Mouse (Mus musculus) bone marrow, adult 2 months (tissue): ENCODE results near the gene Rnase13. TPM values are rescaled to one million over a fixed set of nuclear protein-coding genes. Genes with fewer than 3 reads are reported as not detected.
A peak's percentile ranks its signal among the peaks of the same experiment; 100 is the strongest.

Experiments used
- H3K27ac ChIP-seq: fragments of 200-500 bp; 2 replicates; pipeline ENCODE4 v1.5.1; 2012; ENCODE audit warnings: low read depth, mild to moderate bottlenecking, control low read depth, inconsistent platforms, low read length; ENCODE audit not compliant: control insufficient read depth, poor library complexity, insufficient read depth
- H3K4me1 ChIP-seq: fragments of 200-500 bp; 2 replicates; pipeline ENCODE4 v1.6.1; 2011; ENCODE audit warnings: low read length; ENCODE audit not compliant: control insufficient read depth, insufficient read depth
- H3K4me3 ChIP-seq: fragments of 200-500 bp; replicated peaks from 2 replicates; pipeline ENCODE3; 2011; ENCODE audit warnings: mild to moderate bottlenecking, low read depth, low read length, control low read depth; ENCODE audit not compliant: control insufficient read depth
- CTCF ChIP-seq: fragments of 200-500 bp; IDR thresholded peaks from 2 replicates; pipeline ENCODE4 v1.5.1; 2011; ENCODE audit warnings: low read length, control low read depth; ENCODE audit not compliant: control insufficient read depth, insufficient read depth
- POLR2A ChIP-seq: fragments of 200-500 bp; IDR thresholded peaks from 2 replicates; pipeline ENCODE4 v1.6.1; 2011; ENCODE audit warnings: low read depth, mild to moderate bottlenecking, control low read depth, low read length, borderline replicate concordance; ENCODE audit not compliant: control insufficient read depth
- WGBS: fragments of 180-500 bp; shearing (Covaris S2); methylation state at CpG from one replicate; pipeline ENCODE4 v1.1.7; 2018; 5-methylcytosine and 5-hydroxymethylcytosine counted together
- polyA plus RNA-seq: library from polyadenylated mRNA; stranded (reverse); fragments of >200 nt; gene quantifications from 2 replicates; pipeline ENCODE4 v1.2.4, GENCODE M21; 2011; ENCODE audit warnings: low replicate concordance; ENCODE audit not compliant: missing spikeins, insufficient read depth, insufficient read length

The Rnase13 gene
- polyA plus RNA-seq, 1 experiment = not detected

DNA sequence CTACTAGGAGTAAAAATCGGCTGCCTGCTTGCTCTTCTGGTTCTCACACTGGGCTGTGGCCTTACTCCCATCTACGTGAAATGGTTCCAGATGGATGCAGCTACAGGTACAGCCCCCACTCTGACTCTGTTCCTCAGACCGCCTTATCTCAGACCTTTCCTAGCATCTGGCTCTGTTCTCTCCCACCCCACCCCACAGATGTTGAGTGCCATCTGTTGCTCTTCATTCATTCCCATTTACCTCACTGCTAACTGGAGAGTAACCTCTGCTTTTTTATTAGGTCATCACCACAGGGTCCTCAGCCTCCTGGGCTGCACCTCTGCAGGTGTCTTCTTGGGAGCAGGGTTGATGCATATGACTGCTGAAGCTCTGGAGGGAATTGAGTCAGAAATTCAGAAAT, 28.8 kb downstream of the Rnase13 start:
- Histone ChIP-seq H3K4me1 (no peaks in the 10 kb centered on the region), H3K27ac (no peak overlapping the region), H3K4me3 (no peak overlapping the region)
- TF ChIP-seq POLR2A (no peak), CTCF (no peak)
- WGBS = 67% methylated on average over 3 of the region's 3 CpGs

DNA sequence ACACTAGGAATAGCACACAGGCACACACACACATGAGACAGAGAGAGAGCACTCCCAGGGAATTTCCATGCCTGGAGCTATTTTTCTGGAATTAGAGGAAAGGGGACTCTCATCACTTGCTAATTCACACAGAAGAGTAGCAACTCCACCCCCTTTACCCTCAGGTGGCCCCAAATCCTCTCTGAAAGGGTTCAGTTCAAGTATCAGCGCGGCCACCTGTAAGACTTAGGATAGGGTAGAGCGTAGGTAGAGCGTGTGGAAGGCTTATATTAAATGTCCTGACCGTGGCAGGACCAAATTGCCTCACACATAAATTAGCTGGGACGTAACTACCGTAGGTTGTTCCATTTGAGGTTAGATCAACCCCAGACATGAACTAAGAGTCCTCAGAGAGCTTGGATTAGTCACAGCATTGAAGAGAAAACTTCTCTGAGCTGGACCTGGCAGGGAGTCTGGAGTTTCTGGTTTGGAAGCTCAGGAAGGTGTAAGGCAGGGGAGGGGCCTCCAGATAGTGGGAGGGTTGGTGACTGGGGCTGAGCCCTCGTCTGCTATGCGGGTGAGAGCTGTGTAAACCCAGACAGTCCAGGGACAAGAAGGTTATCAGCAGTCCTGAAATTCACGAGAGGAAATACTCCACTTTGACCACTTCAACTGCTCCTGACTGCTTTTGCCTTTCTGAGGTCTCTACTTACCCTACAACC, 29.3 kb downstream of the Rnase13 start:
- H3K27ac ChIP-seq = no peak overlapping the region
- TF ChIP-seq POLR2A (no peak), CTCF (no peak)
- H3K4me1 ChIP-seq = no peaks in the 10 kb centered on the region
- H3K4me3 ChIP-seq = no peak overlapping the region
- 79% methylated on average over 10 of the region's 10 CpGs for WGBS

DNA sequence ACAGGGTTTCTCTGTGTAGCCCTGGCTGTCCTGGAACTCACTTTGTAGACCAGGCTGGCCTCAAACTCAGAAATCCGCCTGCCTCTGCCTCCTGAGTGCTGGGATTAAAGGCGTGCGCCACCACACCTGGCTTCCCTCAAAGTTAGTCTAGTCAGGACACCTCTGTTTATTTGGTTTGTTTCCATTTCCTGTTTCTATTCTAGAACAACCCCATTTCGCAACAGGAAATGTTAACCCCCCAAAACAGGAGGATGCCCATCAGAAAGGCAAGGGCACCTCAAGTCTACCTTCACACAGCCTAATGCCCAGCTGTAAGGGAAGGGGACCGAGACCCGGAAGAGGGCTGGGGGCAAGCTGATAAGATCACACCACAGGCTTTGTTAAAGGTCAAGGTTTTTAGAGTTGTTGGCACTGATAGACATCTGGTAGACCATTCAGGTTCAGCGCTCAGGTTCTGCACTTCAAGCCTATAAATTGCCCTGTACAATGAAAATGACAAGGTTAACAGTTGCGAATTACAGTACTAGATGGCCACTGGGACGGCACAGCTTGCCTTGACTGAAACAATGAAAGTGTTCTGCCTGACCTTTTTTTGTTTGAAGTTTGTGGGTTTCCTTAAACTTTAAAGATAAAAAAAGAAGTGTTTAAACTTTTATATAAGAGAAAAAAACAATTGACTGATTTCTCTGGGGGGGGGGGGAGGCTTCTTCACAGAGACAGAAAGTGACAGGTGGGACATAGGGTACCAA, 30.2 kb downstream of the Rnase13 start, which contains the start of gene Slc39a2:
Gene Slc39a2 (plus strand): TSS at position 699 of the 749 bp plus-strand sequence.
- no peak for TF ChIP-seq CTCF
- TF ChIP-seq POLR2A = no peak
- Histone ChIP-seq H3K27ac (no peak within 1 kb of the TSS), H3K4me3 (no peak within 1 kb of the TSS), H3K4me1 (no peaks in the 10 kb centered on the region)
- WGBS = 82% methylated on average over 9 of the region's 9 CpGs

DNA sequence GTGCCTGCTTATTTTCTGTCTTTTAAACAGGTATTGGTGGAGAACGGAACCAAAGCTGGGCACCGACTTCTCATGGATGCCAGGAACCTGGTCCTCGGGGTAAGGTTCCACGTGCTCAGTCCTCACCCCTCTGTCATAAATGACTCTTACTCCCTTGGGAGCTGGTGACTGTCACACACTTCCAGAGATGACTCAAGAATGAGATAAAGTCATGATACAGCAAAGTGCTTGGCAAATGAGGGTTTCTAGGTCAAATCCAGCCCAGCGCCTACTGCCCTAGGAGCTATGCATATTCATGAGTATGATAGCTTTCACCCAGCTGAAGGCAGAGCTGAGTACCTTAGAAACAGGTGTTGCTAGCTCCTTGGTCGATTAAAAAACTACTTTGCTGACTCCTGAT, 32.7 kb downstream of the Rnase13 start:
- WGBS = 85% methylated on average over 6 of the region's 6 CpGs
- H3K4me1 ChIP-seq = no peaks in the 10 kb centered on the region; the same call in 1 of the 2 replicates
- H3K4me3 ChIP-seq = no peak overlapping the region
- TF ChIP-seq CTCF = no peak
- H3K27ac ChIP-seq = no peak overlapping the region

DNA sequence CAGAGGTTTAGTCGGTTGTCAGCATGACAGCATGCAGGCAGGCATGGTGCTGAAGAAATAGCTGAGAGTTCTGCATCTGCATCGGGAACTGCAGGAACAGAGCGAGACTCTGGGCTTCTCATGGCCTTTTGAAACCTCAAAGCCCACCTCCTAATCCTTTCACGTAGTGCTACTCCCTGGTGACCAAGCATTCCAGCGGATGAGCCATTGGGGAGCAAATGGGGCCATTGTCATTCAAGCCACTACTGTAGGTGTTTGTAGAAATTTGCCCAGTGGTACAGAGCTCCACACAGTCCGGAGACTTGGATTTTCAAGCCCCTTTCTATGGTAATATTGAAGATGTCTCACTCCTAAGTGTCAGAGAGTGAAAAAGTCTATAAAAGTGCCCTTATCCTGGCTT, 36.5 kb downstream of the Rnase13 start:
- WGBS = 84% methylated on average over 6 of the region's 6 CpGs
- TF ChIP-seq POLR2A (no peak), CTCF (no peak)
- H3K27ac ChIP-seq = no peak overlapping the region
- H3K4me1 ChIP-seq = no peaks in the 10 kb centered on the region; the same call in 1 of the 2 replicates
- no peak overlapping the region for H3K4me3 ChIP-seq

DNA sequence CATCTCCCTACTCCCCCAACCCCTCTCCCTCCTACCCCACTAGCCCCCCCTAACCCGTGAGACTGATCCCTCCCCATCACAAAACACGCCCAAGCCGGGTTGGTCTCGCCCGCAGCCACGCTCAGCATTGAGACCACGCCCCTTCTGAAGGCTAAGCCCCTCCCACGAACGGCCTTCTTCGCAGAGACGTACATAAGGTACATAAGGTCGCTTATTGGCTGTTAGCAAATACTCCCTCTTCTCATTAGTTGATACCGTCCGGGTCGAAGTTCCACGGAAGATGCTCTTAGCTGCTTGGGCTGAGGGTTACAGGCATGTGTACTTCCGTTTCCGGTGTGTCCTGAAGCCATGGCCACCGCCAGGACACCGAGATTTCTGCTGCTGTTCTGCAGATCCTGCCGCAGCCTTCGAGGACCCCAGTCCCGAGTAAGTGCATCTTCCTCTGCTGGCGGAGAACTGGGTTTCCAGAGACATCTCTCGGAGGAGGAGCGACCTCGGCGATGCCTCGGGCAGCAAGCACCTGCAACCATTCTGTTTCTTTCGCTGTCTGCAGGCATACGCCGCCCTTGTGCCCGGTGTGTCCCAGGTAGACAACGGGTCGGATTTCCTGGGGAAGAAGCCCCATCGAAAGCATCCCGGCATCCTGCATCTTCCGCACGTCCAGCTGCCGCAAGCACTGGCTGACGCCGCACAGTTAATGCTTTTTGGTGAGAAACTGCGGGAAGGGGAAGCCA, 37.8 kb downstream of the Rnase13 start, which contains the start of gene Mettl17:
Gene Mettl17 (plus strand): TSS at position 245 of the 734 bp plus-strand sequence.
- Histone ChIP-seq H3K4me3 (peak within 1 kb of the TSS; percentile 78), H3K27ac (no peak within 1 kb of the TSS), H3K4me1 (no peaks in the 10 kb centered on the region; the same call in 1 of the 2 replicates)
- no peak for TF ChIP-seq POLR2A
- no peak for TF ChIP-seq CTCF
- WGBS = under 1% methylated on average over 43 of the region's 43 CpGs

DNA sequence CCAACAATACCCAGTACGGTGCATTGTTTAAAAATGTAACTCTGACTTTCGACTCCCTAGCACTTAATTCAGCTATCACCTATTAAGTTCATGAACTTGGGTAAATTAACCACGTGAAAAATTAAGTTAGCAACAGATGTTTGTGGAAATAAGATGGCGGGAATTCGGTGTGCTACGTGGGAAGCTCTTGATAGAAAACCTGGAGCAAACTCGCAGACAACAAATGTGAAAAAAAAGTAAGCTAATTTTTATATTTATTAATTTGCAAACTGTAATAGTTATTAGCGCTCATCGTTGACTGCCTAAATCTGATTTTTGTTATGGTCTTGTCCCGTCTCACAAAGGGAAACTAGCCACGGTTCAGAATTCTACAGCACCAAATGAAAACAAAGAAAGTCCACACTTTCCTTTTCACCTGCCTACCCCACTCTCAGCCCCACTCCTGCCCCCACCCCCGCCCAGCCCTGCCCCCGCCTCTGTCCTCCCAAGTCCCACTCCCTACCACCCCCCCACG, 38.5 kb downstream of the Rnase13 start:
- no peak overlapping the region for H3K27ac ChIP-seq
- H3K4me1 ChIP-seq = no peaks in the 10 kb centered on the region; the same call in 1 of the 2 replicates
- under 1% methylated on average over 14 of the region's 14 CpGs for WGBS
- H3K4me3 ChIP-seq = no peak overlapping the region
- TF ChIP-seq CTCF = no peak
- TF ChIP-seq POLR2A = no peak

DNA sequence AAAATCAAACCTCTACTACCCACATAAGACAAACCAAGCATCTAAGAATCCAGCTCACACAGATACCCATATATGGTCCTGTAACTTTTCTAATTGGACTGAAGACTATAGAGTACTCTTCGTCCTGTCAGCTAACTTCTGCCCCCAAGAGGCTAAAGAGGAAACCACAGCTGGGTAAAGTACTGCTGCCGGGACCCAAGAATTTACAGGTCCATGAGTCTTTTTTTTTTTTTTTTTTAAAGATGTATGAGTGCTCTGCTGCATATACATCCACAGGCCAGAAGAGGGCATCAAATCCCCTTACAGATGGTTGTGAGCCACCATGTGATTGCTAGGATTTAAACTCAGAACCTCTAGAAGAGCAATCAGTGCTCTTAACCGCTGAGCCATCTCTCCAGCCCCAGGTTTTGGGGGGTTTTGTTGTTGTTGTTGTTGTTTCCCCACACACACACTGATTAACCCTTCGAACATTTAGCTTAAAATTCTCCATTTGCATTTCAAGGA, 39.0 kb downstream of the Rnase13 start:
- 2% methylated on average over 4 of the region's 4 CpGs for WGBS
- Histone ChIP-seq H3K4me3 (no peak overlapping the region), H3K27ac (no peak overlapping the region), H3K4me1 (no peaks in the 10 kb centered on the region; the same call in 1 of the 2 replicates)
- no peak for TF ChIP-seq POLR2A
- TF ChIP-seq CTCF = no peak
